8 mouse cellular contexts compared by ENCODE assay signal in genomic region chr6:34780943-34781289, GRCm38 (mm10). TPM values are rescaled to one million over a fixed set of nuclear protein-coding genes. Genes with fewer than 3 reads are reported as not detected.
A peak's percentile ranks its signal among the peaks of the same experiment; 100 is the strongest.
DNase-seq lines count a peak whose midpoint lies in the region; ATAC-seq and TF ChIP-seq lines count a peak whose summit lies in the region.

No protein-coding gene starts in this region.

- peak overlapping the region; percentile 73; the same call in 1 of the 2 replicates for H3K4me2 ChIP-seq in CH12.LX (ENCODE audit: insufficient read depth, low read depth, poor library complexity, severe bottlenecking)
- peak overlapping the region; percentile 63 for H3K4me2 ChIP-seq in forebrain, embryonic 15.5 days (replicated peaks)
- peak overlapping the region; percentile 88 for H3K4me2 ChIP-seq in liver, embryonic 16.5 days (ENCODE audit: low read depth, low read length)

- peak overlapping the region; percentile 74 for H3K9ac ChIP-seq in CH12.LX (ENCODE audit: insufficient read depth, low read depth)
- H3K9ac ChIP-seq in forebrain, embryonic 15.5 days (replicated peaks) = peak overlapping the region; percentile 83
- H3K9ac ChIP-seq in liver, embryonic 16.5 days (ENCODE audit: low read depth, low read length) = peak overlapping the region; percentile 84

- no peak for TF ChIP-seq RAD21 in CH12.LX (IDR thresholded peaks at IDR 0.05; ENCODE audit: low read depth, low read length)

- H3K79me2 ChIP-seq in CH12.LX (replicated peaks; ENCODE audit: control insufficient read depth, extremely low read depth, insufficient read depth, poor library complexity, severe bottlenecking) = no peaks in the 10 kb centered on the region

- TF ChIP-seq EP300 in CH12.LX (IDR thresholded peaks at IDR 0.05; ENCODE audit: low read length) = no peak

- peak overlapping the region; percentile 99 for H3K27ac ChIP-seq in heart, embryonic 10.5 days
- peak overlapping the region; percentile 78 for H3K27ac ChIP-seq in CH12.LX (ENCODE audit: insufficient read depth, low read depth)
- H3K27ac ChIP-seq in forebrain, embryonic 15.5 days (replicated peaks) = peak overlapping the region; percentile 96
- peak overlapping the region; percentile 97 for H3K27ac ChIP-seq in liver, embryonic 16.5 days (ENCODE audit: low read length)

- H3K36me3 ChIP-seq in heart, embryonic 10.5 days = peaks cover 2% of the 10 kb centered on the region; the same call in 1 of the 2 replicates
- H3K36me3 ChIP-seq in CH12.LX (replicated peaks in 1 of 2; ENCODE audit: control insufficient read depth in 1 of 2, insufficient read depth in 1 of 2, low read length in 1 of 2) = peaks cover 2% of the 10 kb centered on the region in 2 experiments
- H3K36me3 ChIP-seq in forebrain, embryonic 15.5 days = peaks cover 4% of the 10 kb centered on the region
- H3K36me3 ChIP-seq in liver, embryonic 16.5 days (ENCODE audit: control insufficient read depth, insufficient read depth) = no peaks in the 10 kb centered on the region

- DNase-seq in heart, embryonic 10.5 days (ENCODE audit: low spot score) = no peak
- DNase-seq in heart, postnatal 4 days = no peak
- no peak for DNase-seq in CH12.LX (ENCODE audit: extremely low read depth)
- DNase-seq in retina, embryonic 14.5 days (ENCODE audit: low spot score) = no peak
- no peak for DNase-seq in thymus, postnatal 36 days
- no peak for DNase-seq in cerebellum, adult 11 months

- H3K4me1 ChIP-seq in heart, embryonic 10.5 days = peaks cover 2% of the 10 kb centered on the region; the same call in 1 of the 2 replicates
- H3K4me1 ChIP-seq in CH12.LX (ENCODE audit: control insufficient read depth in 1 of 2, insufficient read depth in 2 of 2) = peaks cover 2 to 13% of the 10 kb centered on the region in 2 experiments; a peak in 3 of 4 replicates
- peaks cover 6% of the 10 kb centered on the region for H3K4me1 ChIP-seq in forebrain, embryonic 15.5 days
- peaks cover 3% of the 10 kb centered on the region for H3K4me1 ChIP-seq in liver, embryonic 16.5 days (ENCODE audit: control insufficient read depth, low read depth, low read length)

- no peaks in the 10 kb centered on the region for H3K27me3 ChIP-seq in heart, embryonic 10.5 days (ENCODE audit: insufficient read depth, poor library complexity, severe bottlenecking)
- H3K27me3 ChIP-seq in CH12.LX (replicated peaks) = no peaks in the 10 kb centered on the region
- no peaks in the 10 kb centered on the region for H3K27me3 ChIP-seq in forebrain, embryonic 15.5 days
- H3K27me3 ChIP-seq in liver, embryonic 16.5 days (ENCODE audit: control insufficient read depth, insufficient read depth, low read depth, low read length) = no peaks in the 10 kb centered on the region

- H3K9me3 ChIP-seq in heart, embryonic 10.5 days = no peaks in the 10 kb centered on the region
- H3K9me3 ChIP-seq in CH12.LX (replicated peaks; ENCODE audit: low read length) = no peaks in the 10 kb centered on the region
- H3K9me3 ChIP-seq in forebrain, embryonic 15.5 days = no peaks in the 10 kb centered on the region
- H3K9me3 ChIP-seq in liver, embryonic 16.5 days (replicated peaks; ENCODE audit: control insufficient read depth, low read length) = no peaks in the 10 kb centered on the region

- ATAC-seq in forebrain, embryonic 15.5 days (replicated peaks) = no peak
- no peak for ATAC-seq in liver, embryonic 16.5 days (ENCODE audit: low read depth)

- TF ChIP-seq CTCF in CH12.LX (conservative IDR thresholded peaks at IDR 0.05 in 1 of 2, IDR thresholded peaks at IDR 0.05 in 1 of 2; ENCODE audit: low read depth in 2 of 2, low read length in 2 of 2) = no peak

- in situ Hi-C loops in CH12.LX (cut with MboI; ENCODE audit: low pct_ligation_motif_present, low pct_unique_long_range_greater_than_20kb, low sequenced_read_pairs) = no loop called here

- 5% methylated on average over 13 of the region's 13 CpGs for WGBS in heart, embryonic 10.5 days
- WGBS in forebrain, embryonic 15.5 days = 5% methylated on average over 13 of the region's 13 CpGs
- 2% methylated on average over 13 of the region's 13 CpGs for WGBS in liver, embryonic 16.5 days (ENCODE audit: insufficient replicate concordance)

- dilution Hi-C loops in CH12.LX (cut with MboI; ENCODE audit: extremely low pct_ligation_motif_present, extremely low pct_unique_long_range_greater_than_20kb, low sequenced_read_pairs) = no loop called here

- TF ChIP-seq POLR2A in CH12.LX (IDR thresholded peaks at IDR 0.05; ENCODE audit: low read depth, low read length) = no peak

- peak overlapping the region; percentile 82 for H3K4me3 ChIP-seq in heart, embryonic 10.5 days
- peak overlapping the region; percentile 45 to 75 (median 62) for H3K4me3 ChIP-seq in CH12.LX (replicated peaks in 1 of 3; ENCODE audit: low read depth in 2 of 3, low read length in 2 of 3, poor library complexity in 1 of 3)
- peak overlapping the region; percentile 71 for H3K4me3 ChIP-seq in forebrain, embryonic 15.5 days
- H3K4me3 ChIP-seq in liver, embryonic 16.5 days (ENCODE audit: low read depth, low read length) = peak overlapping the region; percentile 72

TF ChIP-seq in CH12.LX, 34 proteins besides CTCF, POLR2A, EP300 and RAD21:
- TF ChIP-seq BHLHE40 (IDR thresholded peaks at IDR 0.05; ENCODE audit: low read depth, low read length) = no peak
- no peak for TF ChIP-seq USF2 (conservative IDR thresholded peaks at IDR 0.05; ENCODE audit: low read depth, low read length)
- no peak for TF ChIP-seq ZNF384 (IDR thresholded peaks at IDR 0.05; ENCODE audit: low read depth, low read length)
- TF ChIP-seq E2F4 (IDR thresholded peaks at IDR 0.05; ENCODE audit: insufficient replicate concordance, low read depth, low read length) = no peak
- no peak for TF ChIP-seq UBTF (IDR thresholded peaks at IDR 0.05; ENCODE audit: low read depth, low read length)
- 0 out of 2 replicates have a peak, but pooled peaks have one; percentile 4 for TF ChIP-seq TBP (conservative IDR thresholded peaks at IDR 0.05; ENCODE audit: low read depth, low read length)
- no peak for TF ChIP-seq PAX5 (IDR thresholded peaks at IDR 0.05; ENCODE audit: low read length)
- peak; percentile 71 for TF ChIP-seq SIN3A (IDR thresholded peaks at IDR 0.05; ENCODE audit: low read length)
- no peak for TF ChIP-seq GABPA (IDR thresholded peaks at IDR 0.05; ENCODE audit: insufficient replicate concordance, low read depth, low read length)
- no peak for TF ChIP-seq ZC3H11A (IDR thresholded peaks at IDR 0.05; ENCODE audit: low read depth, low read length)
- no peak for TF ChIP-seq MAZ (IDR thresholded peaks at IDR 0.05; ENCODE audit: low read depth, low read length)
- no peak for TF ChIP-seq JUN (IDR thresholded peaks at IDR 0.05; ENCODE audit: insufficient read depth, low read depth, low read length)
- no peak for TF ChIP-seq MAX (IDR thresholded peaks at IDR 0.05; ENCODE audit: low read length)
- no peak for TF ChIP-seq ZKSCAN1 (IDR thresholded peaks at IDR 0.05; ENCODE audit: borderline replicate concordance, low read depth, low read length)
- TF ChIP-seq USF1 (IDR thresholded peaks at IDR 0.05; ENCODE audit: low read depth, low read length) = no peak
- TF ChIP-seq RCOR1 (conservative IDR thresholded peaks at IDR 0.05; ENCODE audit: low read depth, low read length) = 0 out of 2 replicates have a peak, but pooled peaks have one; percentile 11
- no peak for TF ChIP-seq TCF12 (IDR thresholded peaks at IDR 0.05; ENCODE audit: low read depth, low read length)
- peak; percentile 75; the same call in 1 of the 2 replicates for TF ChIP-seq CHD1 (IDR thresholded peaks at IDR 0.05; ENCODE audit: low read depth, low read length)
- no peak for TF ChIP-seq JUND (conservative IDR thresholded peaks at IDR 0.05; ENCODE audit: low read depth, low read length)
- TF ChIP-seq MEF2A (IDR thresholded peaks at IDR 0.05; ENCODE audit: borderline replicate concordance, low read depth, low read length) = no peak
- TF ChIP-seq IRF4 (IDR thresholded peaks at IDR 0.05; ENCODE audit: low read depth, low read length) = no peak
- TF ChIP-seq ETS1 (conservative IDR thresholded peaks at IDR 0.05; ENCODE audit: low read depth, low read length) = 0 out of 2 replicates have a peak, but pooled peaks have one; percentile 8
- TF ChIP-seq MAFK (IDR thresholded peaks at IDR 0.05; ENCODE audit: insufficient replicate concordance, low read length) = no peak
- TF ChIP-seq NELFE (IDR thresholded peaks at IDR 0.05; ENCODE audit: low read depth, low read length) = no peak
- TF ChIP-seq CHD2 (IDR thresholded peaks at IDR 0.05; ENCODE audit: low read length) = peak; percentile 29; the same call in 1 of the 2 replicates
- TF ChIP-seq MYC (IDR thresholded peaks at IDR 0.05; ENCODE audit: low read depth, low read length) = peak; percentile 61; the same call in 1 of the 2 replicates
- no peak for TF ChIP-seq MXI1 (IDR thresholded peaks at IDR 0.05; ENCODE audit: low read depth, low read length)
- no peak for TF ChIP-seq ELF1 (IDR thresholded peaks at IDR 0.05; ENCODE audit: low read depth, low read length)
- TF ChIP-seq POLR2AphosphoS2 (IDR thresholded peaks at IDR 0.05; ENCODE audit: low read depth, low read length) = no peak
- TF ChIP-seq HCFC1 (IDR thresholded peaks at IDR 0.05; ENCODE audit: low read depth, low read length) = no peak; the same call in 1 of the 2 replicates
- no peak for TF ChIP-seq KAT2A (IDR thresholded peaks at IDR 0.05; ENCODE audit: insufficient replicate concordance, low read length)
- TF ChIP-seq NRF1 (IDR thresholded peaks at IDR 0.05; ENCODE audit: low read depth, low read length) = no peak
- no peak for TF ChIP-seq ZMIZ1 (IDR thresholded peaks at IDR 0.05; ENCODE audit: low read depth, low read length)
- no peak for TF ChIP-seq SMC3 (IDR thresholded peaks at IDR 0.05; ENCODE audit: low read depth, low read length)

RNA-seq across cellular contexts. Expression of gene Agbl3, which starts 0.7 kb away (rescaled TPM):
- polyA plus RNA-seq in heart, embryonic 10.5 days (2016; fragmentation: Nextera tagmentation; extraction: Ambion mirVana) = 4.0 and 6.0 TPM in 2 replicates
- total RNA-seq in heart, postnatal 4 days (2021) = 1 to 10 TPM; 6.9 to 7.5 TPM
- 1.5 and 1.9 TPM in 2 replicates for total RNA-seq in CH12.LX (2012; rRNA removed)
- total RNA-seq in CH12.LX (2014; rRNA removed) = 4.8 and 5.1 TPM in 2 replicates
- polyA plus RNA-seq in CH12.LX (2012; ENCODE audit: insufficient read length, low read depth) = 3.2 and 3.4 TPM in 2 replicates
- polyA plus RNA-seq in forebrain, embryonic 15.5 days (2015; fragmentation: Nextera tagmentation; extraction: Ambion mirVana) = 8.9 and 10.9 TPM in 2 replicates
- polyA plus RNA-seq in liver, embryonic 16.5 days (2015; fragmentation: Nextera tagmentation; extraction: Ambion mirVana) = 2.6 and 2.9 TPM in 2 replicates
